Mouse (Mus musculus): Measurements from ENCODE around the gene Slc25a42. TPM values are rescaled to one million over a fixed set of nuclear protein-coding genes. Genes with fewer than 3 reads are reported as not detected.

The Slc25a42 gene
- total RNA-seq, 2 experiments from 2014 or later, result 43.0 to 48.6 TPM

GRCm38 (mm10) chr8:70136591-70136990 lies 75.5 kb downstream of the Slc25a42 start:
- intact Hi-C loops (cut with DNase I), result no loop called here

GRCm38 (mm10) chr8:70134931-70135330 lies 77.2 kb downstream of the Slc25a42 start:
- intact Hi-C loops (cut with DNase I), result no loop called here
- DNase-seq, result no peak

More at GRCm38 (mm10) chr8:70136591-70136990, 75.5 kb downstream of the Slc25a42 start:
- DNase-seq, result no peak

Other genes starting within 250 kb of the Slc25a42 start
- 10 to 100 TPM; 62.1 to 63.1 TPM for gene Gatad2a, start 215.9 kb downstream of the Slc25a42 start, total RNA-seq (2021)
- gene Mau2, start 169.6 kb downstream of the Slc25a42 start, total RNA-seq (2021), result 10 to 100 TPM; 43.3 to 44.2 TPM
- 10 to 100 TPM; 23.2 to 23.9 TPM for gene Sugp1, start 169.5 kb downstream of the Slc25a42 start, total RNA-seq (2021)
- under 1 TPM; 0.77 to 0.94 TPM for gene Tm6sf2, start 139.4 kb downstream of the Slc25a42 start, total RNA-seq (2021)
- not detected for gene Hapln4, start 128.8 kb downstream of the Slc25a42 start, total RNA-seq (2021)
- gene Ncan, start 91.4 kb downstream of the Slc25a42 start, total RNA-seq (2021), result under 1 TPM in 1 of 2 experiments, not detected in 1; 0.19 TPM
- gene Nr2c2ap, start 81.0 kb downstream of the Slc25a42 start, total RNA-seq (2021), result 10 to 100 TPM; 10.9 to 12.8 TPM
- gene Rfxank, start 73.2 kb downstream of the Slc25a42 start, total RNA-seq (2021), result 10 to 100 TPM; 20.7 to 22.4 TPM
- 10 to 100 TPM; 30.3 TPM for gene Borcs8, start 72.8 kb downstream of the Slc25a42 start, total RNA-seq (2021)
- under 1 TPM; 0.38 to 0.45 TPM for gene Mef2b, start 72.6 kb downstream of the Slc25a42 start, total RNA-seq (2021)
- 100 to 1,000 TPM in 1 of 2 experiments, 10 to 100 TPM in 1; 88.3 to 103 TPM for gene Tmem161a, start 39.9 kb downstream of the Slc25a42 start, total RNA-seq (2021)
- gene Sugp2, start 21.9 kb upstream of the Slc25a42 start, total RNA-seq (2021), result 10 to 100 TPM; 42.9 to 47.8 TPM
- gene Armc6, start 22.2 kb upstream of the Slc25a42 start, total RNA-seq (2021), result 1 to 10 TPM; 8.9 to 9.2 TPM
- gene Homer3, start 70.5 kb upstream of the Slc25a42 start, total RNA-seq (2021), result 10 to 100 TPM; 25.6 to 28.2 TPM
- 10 to 100 TPM; 33.1 to 33.5 TPM for gene Ddx49, start 90.2 kb upstream of the Slc25a42 start, total RNA-seq (2021)
- 100 to 1,000 TPM; 160 to 173 TPM for gene Cope, start 90.2 kb upstream of the Slc25a42 start, total RNA-seq (2021)
- gene Cers1, start 103.5 kb upstream of the Slc25a42 start, total RNA-seq (2021), result under 1 TPM; 0.57 to 0.67 TPM
- gene Gdf1, start 117.5 kb upstream of the Slc25a42 start, total RNA-seq (2021), result under 1 TPM in 1 of 2 experiments, not detected in 1; 0.20 TPM
- 10 to 100 TPM; 40.8 to 48.8 TPM for gene Upf1, start 141.0 kb upstream of the Slc25a42 start, total RNA-seq (2021)
- gene Comp, start 161.3 kb upstream of the Slc25a42 start, total RNA-seq (2021), result 1 to 10 TPM; 2.4 to 3.4 TPM
- 10 to 100 TPM; 11.0 to 15.6 TPM for gene Crtc1, start 227.3 kb upstream of the Slc25a42 start, total RNA-seq (2021)

All from heart, postnatal 10 days (tissue).